25 mouse cellular contexts compared by ENCODE assay signal in the genomic region with DNA sequence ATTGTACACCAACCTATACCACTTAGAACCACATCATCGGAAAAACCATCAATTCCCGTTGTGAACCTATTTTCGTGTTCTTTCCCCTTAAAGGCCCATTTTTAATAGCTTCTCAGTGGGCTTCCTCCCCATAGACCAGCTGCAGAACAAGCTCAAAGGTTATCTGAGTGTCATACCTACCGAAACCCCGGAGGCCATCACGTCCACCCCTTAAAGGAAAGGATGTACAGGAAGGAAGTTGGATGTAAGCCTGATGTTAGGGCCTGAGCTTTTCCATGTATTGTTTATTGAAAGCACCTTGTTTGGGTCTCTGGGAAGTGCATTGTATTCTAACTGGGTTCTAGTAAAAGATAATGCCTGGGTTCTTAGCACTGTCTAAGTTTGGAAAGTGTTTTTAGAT.
DNase-seq lines count a peak whose midpoint lies in the region; ATAC-seq and TF ChIP-seq lines count a peak whose summit lies in the region.
"Had no signal": no experiment of that assay in that cellular context is flagged by ENCODE, and none has a peak within 500 bp of the region (broad histone marks: within the 10 kb centered on the region; RNA-seq: fewer than 3 reads in every experiment).

No protein-coding gene starts in this region.

- H3K79me2 ChIP-seq in heart, adult 2 months (replicated peaks; ENCODE audit: control insufficient read depth, insufficient read depth, low read length): no peaks in the 10 kb centered on the region

- no peak for ATAC-seq in heart, embryonic 16.5 days (replicated peaks; ENCODE audit: extremely low read depth, insufficient read depth, low FRiP score)
- ATAC-seq in heart, embryonic 12.5 days (ENCODE audit: insufficient number of reproducible peaks, low FRiP score): no peak
- ATAC-seq: CD4-positive, CD25-positive, alpha-beta regulatory T cell, adult 4 months; forebrain, embryonic 14.5 days; forebrain, postnatal 0 days; hindbrain, postnatal 0 days; inflammation-experienced regulatory T-cells, adult 6 months; intestine, embryonic 16.5 days had no signal

- WGBS in heart, adult 2 months: 43% methylated on average over 6 of the region's 6 CpGs
- WGBS in heart, embryonic 16.5 days: 66% methylated on average over 6 of the region's 6 CpGs
- 63% methylated on average over 6 of the region's 6 CpGs for WGBS in heart, embryonic 12.5 days
- 86% methylated on average over 6 of the region's 6 CpGs for WGBS in limb, embryonic 10.5 days

- no peaks in the 10 kb centered on the region for H3K9me3 ChIP-seq in heart, embryonic 16.5 days (replicated peaks; ENCODE audit: control insufficient read depth, low read length)
- H3K9me3 ChIP-seq in heart, embryonic 12.5 days (replicated peaks): no peaks in the 10 kb centered on the region
- H3K9me3 ChIP-seq in limb, embryonic 10.5 days (replicated peaks): no peaks in the 10 kb centered on the region
- H3K9me3 ChIP-seq: embryonic facial prominence, embryonic 12.5 days; embryonic facial prominence, embryonic 15.5 days; heart, embryonic 13.5 days had no signal

- no peak for TF ChIP-seq CTCF in heart, adult 2 months (IDR thresholded peaks at IDR 0.05)

- no peak overlapping the region for H3K4me2 ChIP-seq in heart, embryonic 16.5 days (ENCODE audit: low read depth, low read length)
- no peak overlapping the region for H3K4me2 ChIP-seq in heart, embryonic 12.5 days
- H3K4me2 ChIP-seq: embryonic facial prominence, embryonic 12.5 days; embryonic facial prominence, embryonic 15.5 days; heart, embryonic 13.5 days; hindbrain, embryonic 14.5 days had no signal

- H3K9ac ChIP-seq in heart, adult 2 months (ENCODE audit: low read depth, low read length): no peak overlapping the region
- H3K9ac ChIP-seq in heart, embryonic 16.5 days (ENCODE audit: low read length): no peak overlapping the region
- no peak overlapping the region for H3K9ac ChIP-seq in heart, embryonic 12.5 days
- H3K9ac ChIP-seq: embryonic facial prominence, embryonic 12.5 days; embryonic facial prominence, embryonic 15.5 days; forebrain, postnatal 0 days; heart, embryonic 13.5 days; hindbrain, embryonic 14.5 days had no signal

- peak; percentile 65; the same call in 1 of the 2 replicates for TF ChIP-seq EP300 in heart, adult 2 months (IDR thresholded peaks at IDR 0.05; ENCODE audit: insufficient read depth, low read depth, low read length)

- H3K4me3 ChIP-seq in heart, adult 2 months: no peak overlapping the region
- H3K4me3 ChIP-seq in heart, embryonic 16.5 days (ENCODE audit: low read length): no peak overlapping the region
- H3K4me3 ChIP-seq in heart, embryonic 12.5 days: no peak overlapping the region
- H3K4me3 ChIP-seq in brown adipose tissue, adult 24 weeks (ENCODE audit: insufficient read depth, low read depth, low read length): no peak overlapping the region
- H3K4me3 ChIP-seq in limb, embryonic 10.5 days: no peak overlapping the region
- H3K4me3 ChIP-seq: embryonic facial prominence, embryonic 12.5 days; embryonic facial prominence, embryonic 15.5 days; heart, embryonic 13.5 days had no signal

- H3K27ac ChIP-seq in heart, adult 2 months: peak overlapping the region; percentile 90
- peak overlapping the region; percentile 52 for H3K27ac ChIP-seq in heart, embryonic 16.5 days (ENCODE audit: low read length)
- no peak overlapping the region for H3K27ac ChIP-seq in heart, embryonic 12.5 days (ENCODE audit: poor library complexity, severe bottlenecking)
- H3K27ac ChIP-seq in brown adipose tissue, adult 24 weeks (replicated peaks; ENCODE audit: low read depth, low read length): peak overlapping the region; percentile 92
- no peak overlapping the region for H3K27ac ChIP-seq in limb, embryonic 10.5 days
- H3K27ac ChIP-seq: embryonic facial prominence, embryonic 12.5 days; embryonic facial prominence, embryonic 15.5 days; heart, embryonic 13.5 days; hindbrain, embryonic 14.5 days; hindbrain, postnatal 0 days had no signal

- no peak for TF ChIP-seq POLR2A in heart, adult 2 months (IDR thresholded peaks at IDR 0.05; ENCODE audit: insufficient read depth, low read depth, low read length)

- H3K4me1 ChIP-seq in heart, adult 2 months (ENCODE audit: control insufficient read depth, insufficient read depth, low read length): peaks cover 18% of the 10 kb centered on the region
- peaks cover 10% of the 10 kb centered on the region for H3K4me1 ChIP-seq in heart, embryonic 16.5 days (ENCODE audit: control insufficient read depth, insufficient read depth, low read length)
- peaks cover 16% of the 10 kb centered on the region for H3K4me1 ChIP-seq in heart, embryonic 12.5 days (replicated peaks)
- peaks cover 17% of the 10 kb centered on the region for H3K4me1 ChIP-seq in brown adipose tissue, adult 24 weeks (ENCODE audit: control insufficient read depth, insufficient read depth, insufficient read length, low read length)
- peaks cover 2% of the 10 kb centered on the region for H3K4me1 ChIP-seq in limb, embryonic 10.5 days

- no peaks in the 10 kb centered on the region for H3K27me3 ChIP-seq in heart, adult 2 months (ENCODE audit: control insufficient read depth, insufficient read depth, low read length)
- no peaks in the 10 kb centered on the region for H3K27me3 ChIP-seq in heart, embryonic 16.5 days (ENCODE audit: control insufficient read depth, insufficient read depth, low read length)
- H3K27me3 ChIP-seq in heart, embryonic 12.5 days (replicated peaks): no peaks in the 10 kb centered on the region
- no peaks in the 10 kb centered on the region for H3K27me3 ChIP-seq in limb, embryonic 10.5 days (ENCODE audit: low read depth, poor library complexity, severe bottlenecking)
- H3K27me3 ChIP-seq: embryonic facial prominence, embryonic 12.5 days; embryonic facial prominence, embryonic 15.5 days; heart, embryonic 13.5 days had no signal

- H3K36me3 ChIP-seq in heart, adult 2 months (ENCODE audit: control insufficient read depth, insufficient read depth, low read length): peaks cover 7% of the 10 kb centered on the region
- no peaks in the 10 kb centered on the region for H3K36me3 ChIP-seq in heart, embryonic 16.5 days (ENCODE audit: control insufficient read depth, insufficient read depth)
- no peaks in the 10 kb centered on the region for H3K36me3 ChIP-seq in heart, embryonic 12.5 days
- H3K36me3 ChIP-seq in limb, embryonic 10.5 days: no peaks in the 10 kb centered on the region
- H3K36me3 ChIP-seq: embryonic facial prominence, embryonic 12.5 days; embryonic facial prominence, embryonic 15.5 days; heart, embryonic 13.5 days had no signal

- intact Hi-C loops in heart, adult 2 months (cut with DNase I): no loop called here
- intact Hi-C loops in heart, postnatal 14 days (cut with DNase I): no loop called here

- peak in 1 of 2 experiments; percentile 40 for DNase-seq in heart, adult 2 months
- DNase-seq in heart, postnatal 14 days: no peak
- peak; percentile 13 for DNase-seq in limb, embryonic 10.5 days (ENCODE audit: low spot score)
- DNase-seq: adrenal gland, adult 8-10 months; adrenal gland, postnatal 25 days; cerebellum, adult 18-20 months; cerebellum, adult 9-11 months; cerebellum, postnatal 25 days; forebrain, postnatal 0 days; gastrocnemius, postnatal 25 days; heart, postnatal 36 days; kidney, adult 18-20 months; kidney, adult 9 months had no signal

Comparison
In these comparisons a context has a peak if more than half of its experiments do, and no peak if none do; other contexts are left out.
1. H3K27ac ChIP-seq: peak in heart, adult 2 months (single experiment), heart, embryonic 16.5 days (single experiment) and brown adipose tissue, adult 24 weeks (single experiment); none in heart, embryonic 12.5 days (single experiment) and limb, embryonic 10.5 days (single experiment).